Mouse (Mus musculus) layer of hippocampus, adult 18-20 months (tissue): Measurements from ENCODE around the gene Klhdc10. TPM values are rescaled to one million over a fixed set of nuclear protein-coding genes. Genes with fewer than 3 reads are reported as not detected.
A peak's percentile ranks its signal among the peaks of the same experiment; 100 is the strongest.
"Not testable (repeated sequence)": the region's sequence is repeated elsewhere in the genome, so short reads cannot be mapped to it uniquely, and the experiment has no call there.

Experiments
- DNase-seq, 2 experiments: peaks; one replicate each; pipeline ENCODE4 v3.0.0; 2022; ENCODE audit warnings: low spot score in 2 of 2
- long read RNA-seq: library from polyadenylated mRNA; stranded (forward); transcript quantifications from one replicate; pipeline ENCODE4 v2.0.0, GENCODE M21; 2021
- total RNA-seq, 2 experiments: library from RNA; stranded (reverse); gene quantifications; 2 replicates each; pipeline ENCODE4 v1.2.3; 2021

Gene Klhdc10
- 10 to 100 TPM; 85.1 to 93.9 TPM for total RNA-seq
- long read RNA-seq, transcript Klhdc10-201 (9 exons, 3,951 nt) = major isoform, 20 of 35 reads
- long read RNA-seq, partial matches to known transcripts = 2 of 35 reads
- long read RNA-seq, other reads (novel, unspliced or antisense) = 13 of 35 reads

DNA sequence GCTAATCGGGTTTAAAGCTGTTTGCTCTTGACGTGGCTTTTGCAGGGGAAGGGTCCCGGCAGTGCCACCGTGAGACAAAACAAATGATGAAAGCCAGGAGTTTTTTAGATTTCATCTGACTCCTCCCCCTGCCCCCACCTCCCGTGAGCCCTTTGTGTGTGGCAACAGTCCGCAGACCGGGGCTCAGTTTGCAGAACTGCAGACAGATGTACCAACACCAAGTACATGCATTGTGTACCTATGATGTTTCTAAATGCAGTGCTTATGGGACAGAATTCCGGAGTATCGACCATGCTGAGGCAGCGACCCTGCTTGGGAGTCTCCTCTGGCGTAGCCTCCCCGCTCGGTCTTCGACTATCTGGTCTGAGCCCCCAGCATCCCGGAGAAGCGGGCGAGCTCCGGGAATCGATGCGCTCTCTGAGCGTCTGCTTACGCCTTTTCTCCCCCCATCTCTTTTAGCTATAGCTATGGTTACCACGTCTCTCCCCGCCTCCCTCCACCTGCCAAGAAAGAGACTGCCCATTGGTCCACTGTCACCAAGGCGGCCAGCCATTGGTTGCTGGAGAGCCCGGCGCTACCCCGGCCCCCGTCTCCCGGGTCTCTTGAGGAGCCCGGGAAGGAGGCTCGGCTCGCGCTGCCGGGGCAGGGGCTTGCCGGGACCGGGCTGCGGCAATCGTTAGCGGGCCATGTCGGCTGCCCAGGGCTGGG, at the start of gene Klhdc10:
Klhdc10 (plus strand) TSS at position 561 of the 708 bp plus-strand sequence.
- DNase-seq = peak; percentile 100

DNA sequence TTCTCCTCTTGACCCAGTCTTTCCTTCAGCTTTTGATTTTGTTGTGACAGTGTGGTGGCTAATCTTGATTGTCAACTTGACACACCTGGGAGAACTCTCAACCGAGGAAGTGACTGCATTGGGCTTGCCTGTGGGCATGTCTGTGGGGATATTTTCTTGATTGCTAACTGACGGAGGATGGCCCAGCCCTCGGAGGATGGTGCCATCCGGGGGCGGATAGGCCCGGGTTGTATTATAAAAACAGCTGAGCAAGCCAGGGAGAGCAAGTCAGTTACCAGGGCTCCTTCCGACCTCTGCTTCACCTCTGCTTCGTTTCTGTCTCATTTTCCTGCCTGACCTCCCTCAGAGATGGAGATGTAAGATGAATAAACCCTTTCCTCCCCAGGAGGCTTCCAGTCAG, 48.9 kb upstream of the Klhdc10 start:
- no peak for DNase-seq

- DNase-seq = no peak
These were observed 48.0 kb upstream of the Klhdc10 start for GRCm38 (mm10) chr6:30353661-30354060.

DNA sequence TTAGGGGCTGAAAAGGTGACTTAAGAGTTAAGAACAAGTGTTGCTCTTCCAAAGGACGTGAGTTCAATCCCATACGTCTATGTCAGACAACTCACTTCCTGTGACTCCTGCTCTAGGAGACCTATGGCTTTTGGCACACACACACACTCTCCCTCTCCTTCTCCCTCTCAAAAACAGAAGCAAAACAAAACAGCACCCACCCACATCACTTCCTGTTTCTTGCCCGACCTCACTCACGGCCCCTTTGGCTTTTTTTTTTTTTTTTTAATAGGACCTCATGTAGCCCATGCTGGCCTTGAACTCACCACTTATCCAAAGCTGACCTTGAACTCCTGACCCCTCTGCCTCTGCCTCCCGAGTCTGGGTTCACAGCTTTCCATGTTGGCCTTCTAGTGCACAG, 46.9 kb upstream of the Klhdc10 start:
- DNase-seq = no peak

DNA sequence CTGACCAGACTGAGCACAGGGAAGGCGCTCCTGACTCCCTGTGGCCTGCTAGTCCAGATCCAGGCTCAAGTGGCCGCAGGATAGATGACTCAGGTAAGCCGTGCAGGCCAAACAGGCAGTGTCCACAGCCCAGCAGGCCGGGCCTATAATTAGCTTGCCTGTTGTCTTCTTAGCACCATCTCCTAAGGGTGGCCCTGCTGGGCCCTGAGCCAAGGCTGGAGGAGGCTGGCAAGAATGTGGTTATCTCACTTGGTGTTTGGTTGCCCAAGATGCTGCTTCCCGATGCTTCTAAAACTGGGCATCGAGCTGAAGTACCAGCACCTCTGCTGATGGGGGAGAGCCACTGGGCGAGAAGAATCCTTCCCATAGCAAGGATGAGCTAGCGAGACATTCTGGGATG, 46.0 kb upstream of the Klhdc10 start:
- DNase-seq = no peak

GRCm38 (mm10) chr6:30356161-30356560, 45.5 kb upstream of the Klhdc10 start:
- DNase-seq = no peak

- no peak for DNase-seq
These were observed 45.0 kb upstream of the Klhdc10 start for GRCm38 (mm10) chr6:30356680-30357079.

- DNase-seq = peak; percentile 54 to 88
These were observed 44.0 kb upstream of the Klhdc10 start for GRCm38 (mm10) chr6:30357561-30358177.

DNA sequence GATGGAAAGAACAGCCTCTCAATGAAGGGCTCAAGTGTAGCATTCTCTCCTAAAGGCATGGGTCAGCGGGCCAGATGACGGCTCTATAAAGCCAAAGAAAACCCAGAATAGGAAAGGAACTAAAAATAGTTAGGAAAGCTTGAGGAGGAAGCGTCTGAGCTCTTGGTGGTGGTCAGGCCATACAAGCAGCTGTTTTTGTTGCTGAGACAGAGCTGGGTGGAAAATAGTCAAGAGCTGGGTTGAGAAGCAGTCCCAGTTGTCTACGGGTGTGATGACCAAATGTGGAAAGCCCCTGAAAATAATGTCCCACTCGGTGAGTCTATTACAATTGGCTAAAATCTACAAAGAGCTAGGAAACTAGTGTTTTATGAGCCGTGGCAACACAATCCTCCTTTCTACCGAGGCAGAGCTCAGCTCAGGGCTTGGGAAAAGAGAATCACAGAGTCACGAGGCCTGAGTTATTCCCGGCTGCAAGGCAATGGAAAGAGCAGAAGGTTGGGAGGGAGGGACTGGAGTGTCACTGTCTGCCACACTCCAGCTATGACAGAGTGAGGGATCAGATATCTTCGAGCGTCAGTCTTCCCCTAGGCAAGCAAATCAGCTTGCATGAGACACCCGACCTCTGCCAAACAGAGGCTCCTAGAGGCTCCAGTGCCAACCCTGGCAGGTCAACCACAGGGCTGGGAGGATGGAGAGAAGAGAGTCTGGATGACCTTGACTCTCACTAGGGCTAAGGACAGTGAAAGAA, 41.7 kb upstream of the Klhdc10 start:
- no peak for DNase-seq

DNA sequence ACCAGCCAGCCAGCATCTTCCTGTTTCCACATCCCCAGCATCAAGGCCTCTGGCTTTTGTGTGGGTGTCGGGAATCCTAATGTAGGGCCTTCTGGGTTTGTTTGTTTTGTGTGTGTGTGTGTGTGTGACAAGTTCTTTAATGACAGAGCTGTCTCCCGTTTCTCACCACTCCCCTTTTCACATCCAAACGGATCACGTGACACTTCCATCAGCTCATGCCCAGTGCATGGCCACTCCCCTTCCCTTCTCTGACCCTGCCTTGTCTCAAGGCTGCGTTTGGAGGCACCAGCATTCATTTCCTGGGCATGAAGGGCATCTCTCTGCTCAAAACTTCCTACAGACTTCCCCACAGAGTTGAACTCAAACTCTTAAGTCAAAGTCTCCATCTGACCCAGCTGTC, 37.9 kb upstream of the Klhdc10 start:
- no peak for DNase-seq

DNA sequence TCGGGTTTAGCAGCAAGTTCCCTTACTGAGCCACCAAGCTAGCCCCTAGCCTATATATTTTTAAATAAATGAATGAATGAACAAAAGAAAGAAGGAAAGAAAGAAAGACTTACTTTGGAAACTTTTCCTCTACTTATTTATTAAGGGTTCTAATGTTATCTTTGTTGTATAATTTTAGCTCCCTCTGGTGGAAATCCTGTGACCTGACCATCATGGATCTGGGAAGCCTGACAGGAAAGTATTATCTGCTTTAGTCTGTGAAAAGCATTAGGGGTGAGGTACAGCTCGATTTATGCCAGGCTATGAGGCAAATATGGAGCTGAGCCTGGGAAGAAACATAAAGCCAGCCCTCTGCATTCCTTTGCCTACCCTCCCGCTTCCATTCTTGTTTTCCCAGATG, 32.4 kb upstream of the Klhdc10 start:
- no peak for DNase-seq

DNA sequence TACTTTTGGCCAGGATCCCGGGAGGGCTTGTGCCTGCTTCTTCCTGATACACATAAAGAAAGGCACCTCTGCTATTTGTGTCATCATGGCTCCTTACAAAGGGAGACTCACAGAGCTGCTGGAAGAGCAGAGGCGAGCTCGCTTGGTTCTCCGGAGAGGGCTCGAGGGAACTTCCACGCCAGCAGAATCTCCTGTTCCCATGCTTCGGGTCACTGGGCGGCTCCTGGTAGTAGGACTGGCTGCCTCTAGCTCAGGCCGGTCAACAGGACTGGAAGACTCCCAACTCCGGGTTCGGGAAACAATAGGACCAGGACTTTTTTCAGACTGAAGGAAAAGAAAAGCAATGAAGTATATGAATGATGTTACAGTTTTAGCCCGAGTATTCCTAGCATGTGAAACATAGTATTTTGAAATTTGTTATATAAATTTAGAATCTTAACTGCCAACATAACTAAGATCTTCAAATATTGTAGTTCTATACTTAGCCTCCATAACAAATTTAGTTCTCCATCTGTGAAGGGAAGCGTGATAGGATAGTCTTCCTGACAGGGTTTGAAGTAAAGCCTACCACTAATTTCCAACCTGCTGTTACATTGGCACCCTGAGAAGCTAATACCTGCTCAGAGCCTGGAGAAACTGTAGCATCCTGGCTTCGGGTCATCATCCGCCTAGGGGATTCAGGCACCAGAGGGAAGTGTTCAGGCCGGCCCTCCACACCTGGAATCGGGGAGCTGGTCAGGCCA, 28.9 kb upstream of the Klhdc10 start:
- no peak for DNase-seq

GRCm38 (mm10) chr6:30374731-30375510, 26.7 kb upstream of the Klhdc10 start:
- no peak for DNase-seq

DNA sequence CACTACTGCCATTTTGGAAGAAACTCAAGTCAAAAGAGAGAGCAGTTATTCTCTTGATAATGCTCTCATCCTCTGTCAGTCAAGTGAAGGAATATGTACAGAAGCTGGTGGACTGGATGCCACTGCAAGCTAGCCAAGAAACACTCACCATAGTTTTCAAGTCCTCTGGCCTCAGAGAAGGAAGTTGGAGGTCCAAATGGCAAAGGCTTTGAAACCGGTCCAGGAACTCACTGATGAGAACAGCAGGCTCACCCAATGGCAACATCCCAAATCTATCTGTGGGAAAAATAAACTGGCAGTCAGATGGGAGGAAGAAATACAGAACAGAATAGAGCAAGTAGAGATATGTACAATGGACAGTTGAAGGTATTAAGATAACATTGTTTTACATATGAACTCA, 25.9 kb upstream of the Klhdc10 start:
- peak in 1 of 2 experiments; percentile 25 for DNase-seq

GRCm38 (mm10) chr6:30381116-30381515, 20.6 kb upstream of the Klhdc10 start:
- no peak for DNase-seq

DNA sequence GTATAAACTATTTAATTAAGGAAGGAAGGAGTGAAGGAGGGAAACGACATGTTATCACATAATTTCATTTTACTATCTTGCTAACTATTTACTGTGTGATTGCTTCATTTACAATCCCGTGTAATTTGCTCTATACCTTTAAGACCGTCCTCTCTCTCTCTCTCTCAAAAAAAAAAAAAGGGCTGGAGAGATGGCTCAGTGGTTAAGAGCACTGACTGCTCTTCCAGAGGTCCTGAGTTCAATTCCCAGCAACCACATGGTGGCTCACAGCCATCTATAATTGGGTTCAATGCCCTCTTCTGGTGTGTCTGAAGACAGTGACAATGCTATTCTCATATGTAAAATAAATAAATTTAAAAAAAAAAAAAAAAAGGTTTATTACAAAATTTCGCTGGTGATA, 11.4 kb upstream of the Klhdc10 start:
- DNase-seq = not testable (repeated sequence)

GRCm38 (mm10) chr6:30390714-30391697, 10.7 kb upstream of the Klhdc10 start, which contains the start of gene Zc3hc1:
Zc3hc1 (minus strand) TSS chr6:30391028.
- DNase-seq = peak; percentile 76 to 89

- no peak for DNase-seq
These were observed 9.7 kb upstream of the Klhdc10 start for GRCm38 (mm10) chr6:30391996-30392395.

- DNase-seq = no peak
These were observed 1.5 kb upstream of the Klhdc10 start for GRCm38 (mm10) chr6:30400146-30400545.
